Mouse (Mus musculus) intestine, postnatal 0 days (tissue): Measurements from ENCODE around the gene Gstm4. TPM values are rescaled to one million over a fixed set of nuclear protein-coding genes. Genes with fewer than 3 reads are reported as not detected.

Experiments used
- ATAC-seq: fragments of 200-750 bp; cut with Nextera tagmentation; 2 replicates; pipeline ENCODE4 v1.8.0; 2017; ENCODE audit warnings: mild to moderate bottlenecking, moderate TSS enrichment, moderate library complexity
- H3K27ac ChIP-seq: fragments of 300-500 bp; sonication (generic); 2 replicates; pipeline ENCODE4 v1.5.1; 2014; ENCODE audit warnings: mild to moderate bottlenecking, low read depth, low read length, moderate library complexity
- H3K27me3 ChIP-seq: fragments of 300-500 bp; sonication (generic); replicated peaks from 2 replicates; pipeline ENCODE4 v1.6.1; 2014; ENCODE audit warnings: low read length, mixed read lengths; ENCODE audit not compliant: control insufficient read depth, insufficient read depth
- H3K36me3 ChIP-seq: fragments of 300-500 bp; sonication (generic); 2 replicates; pipeline ENCODE4 v1.6.1; 2014; ENCODE audit warnings: mild to moderate bottlenecking, moderate library complexity; ENCODE audit not compliant: control insufficient read depth, insufficient read depth
- H3K4me1 ChIP-seq: fragments of 300-500 bp; sonication (generic); replicated peaks from 2 replicates; pipeline ENCODE4 v1.6.1; 2014; ENCODE audit warnings: antibody characterized with exemption, low read length, mixed read lengths; ENCODE audit not compliant: control insufficient read depth, insufficient read depth
- H3K4me2 ChIP-seq: fragments of 300-500 bp; sonication (generic); replicated peaks from 2 replicates; pipeline ENCODE4 v1.6.1; 2014; ENCODE audit warnings: low read depth, mild to moderate bottlenecking, moderate library complexity
- H3K4me3 ChIP-seq: fragments of 300-500 bp; sonication (generic); 2 replicates; pipeline ENCODE4 v1.5.1; 2014; ENCODE audit warnings: low read depth, low read length
- H3K9ac ChIP-seq: fragments of 300-500 bp; sonication (generic); 2 replicates; pipeline ENCODE4 v1.6.1; 2014; ENCODE audit warnings: mild to moderate bottlenecking, low read depth, low read length
- H3K9me3 ChIP-seq: fragments of 300-500 bp; sonication (generic); 2 replicates; pipeline ENCODE4 v1.6.1; 2016; ENCODE audit warnings: mixed run types; ENCODE audit not compliant: control insufficient read depth
- CTCF ChIP-seq: sonication (generic); IDR thresholded peaks from 2 replicates; pipeline ENCODE4 v1.5.1; 2016; ENCODE audit warnings: low read depth, mild to moderate bottlenecking, control low read depth, antibody characterized with exemption, moderate library complexity
- WGBS: fragments of 180-500 bp; shearing (Covaris S2); extraction: QIAGEN DNeasy Blood & Tissue Kit; methylation state at CpG from one replicate; pipeline ENCODE4 v1.1.7; 2014; 5-methylcytosine and 5-hydroxymethylcytosine counted together
- polyA plus RNA-seq: library from polyadenylated mRNA; unstranded; fragments of >200 nt; fragmentation: Nextera tagmentation; extraction: Ambion mirVana; gene quantifications from 2 replicates; pipeline ENCODE4 v1.2.1, GENCODE M21; 2015

Gene Gstm4
- polyA plus RNA-seq, 1 experiment from 2014 or later: 30.5 TPM

- H3K27ac ChIP-seq: no peak overlapping the region
- TF ChIP-seq CTCF: no peak
- H3K4me1 ChIP-seq: no peaks in the 10 kb centered on the region
- H3K36me3 ChIP-seq: peaks cover 44% of the 10 kb centered on the region
- no peak for ATAC-seq
- no peak overlapping the region for H3K4me3 ChIP-seq
- H3K4me2 ChIP-seq: no peak overlapping the region
- 66% methylated on average over 10 of the region's 10 CpGs for WGBS
- H3K9ac ChIP-seq: no peak overlapping the region
- no peaks in the 10 kb centered on the region for H3K9me3 ChIP-seq
- no peaks in the 10 kb centered on the region for H3K27me3 ChIP-seq
These were observed 28.4 kb upstream of the Gstm4 start for GRCm38 (mm10) chr3:108072983-108073569.

- peak; percentile 94 for TF ChIP-seq CTCF
- WGBS: 55% methylated on average over 10 of the region's 10 CpGs
- H3K4me2 ChIP-seq: peak overlapping the region; percentile 59
- H3K36me3 ChIP-seq: peaks cover 19% of the 10 kb centered on the region
- no peak overlapping the region for H3K9ac ChIP-seq
- no peaks in the 10 kb centered on the region for H3K9me3 ChIP-seq
- H3K4me3 ChIP-seq: peak overlapping the region; percentile 20
- no peaks in the 10 kb centered on the region for H3K27me3 ChIP-seq
- H3K27ac ChIP-seq: no peak overlapping the region
- H3K4me1 ChIP-seq: no peaks in the 10 kb centered on the region
- ATAC-seq: peak; percentile 29; the same call in 1 of the 2 replicates
These were observed 25.9 kb upstream of the Gstm4 start for GRCm38 (mm10) chr3:108070295-108071293.

GRCm38 (mm10) chr3:108069231-108069870, 24.7 kb upstream of the Gstm4 start:
- WGBS: 27% methylated on average over 13 of the region's 13 CpGs
- peak; percentile 81 for ATAC-seq
- H3K9me3 ChIP-seq: no peaks in the 10 kb centered on the region
- no peaks in the 10 kb centered on the region for H3K4me1 ChIP-seq
- H3K4me2 ChIP-seq: peak overlapping the region; percentile 59
- peak overlapping the region; percentile 84 for H3K27ac ChIP-seq
- H3K9ac ChIP-seq: 0 out of 2 replicates have a peak overlapping the region, but pooled peaks have one; percentile 22
- H3K4me3 ChIP-seq: peak overlapping the region; percentile 20
- peaks cover 7% of the 10 kb centered on the region; the same call in 1 of the 2 replicates for H3K36me3 ChIP-seq
- no peak for TF ChIP-seq CTCF
- H3K27me3 ChIP-seq: no peaks in the 10 kb centered on the region

- Histone ChIP-seq H3K4me2 (peak overlapping the region; percentile 59), H3K4me3 (peak overlapping the region; percentile 20; the same call in 1 of the 2 replicates), H3K9ac (0 out of 2 replicates have a peak overlapping the region, but pooled peaks have one; percentile 22), H3K27ac (peak overlapping the region; percentile 84), H3K36me3 (peaks cover 3% of the 10 kb centered on the region; the same call in 1 of the 2 replicates), H3K4me1 (no peaks in the 10 kb centered on the region), H3K27me3 (no peaks in the 10 kb centered on the region), H3K9me3 (no peaks in the 10 kb centered on the region)
- WGBS: 4% methylated on average over 1 of the region's 1 CpGs
- peak; percentile 6 for ATAC-seq
- no peak for TF ChIP-seq CTCF
These were observed 24.1 kb upstream of the Gstm4 start for GRCm38 (mm10) chr3:108068826-108069225.

- H3K27ac ChIP-seq: 0 out of 2 replicates have a peak overlapping the region, but pooled peaks have one; percentile 28
- H3K9me3 ChIP-seq: no peaks in the 10 kb centered on the region
- 40% methylated on average over 6 of the region's 6 CpGs for WGBS
- no peak for TF ChIP-seq CTCF
- no peaks in the 10 kb centered on the region for H3K36me3 ChIP-seq
- H3K4me1 ChIP-seq: no peaks in the 10 kb centered on the region
- H3K4me2 ChIP-seq: no peak overlapping the region
- peak; percentile 50 for ATAC-seq
- no peak overlapping the region for H3K4me3 ChIP-seq
- no peak overlapping the region for H3K9ac ChIP-seq
- H3K27me3 ChIP-seq: no peaks in the 10 kb centered on the region
These were observed 22.8 kb upstream of the Gstm4 start for GRCm38 (mm10) chr3:108067370-108067934.
